Mouse (Mus musculus) lung, postnatal 4 days (tissue): ENCODE data around the gene 1110017D15Rik.

ENCODE experiments used
- DNase-seq, 2 experiments: peaks; one replicate each; pipeline ENCODE4 v3.0.0; 2021

The 1110017D15Rik gene

GRCm38 (mm10) chr4:41517233-41517632, at the start of gene 1110017D15Rik:
Gene 1110017D15Rik, minus strand, starts transcription at chr4:41517333.
- no peak for DNase-seq

- no peak for DNase-seq
Measured at GRCm38 (mm10) chr4:41566123-41566522, 49.0 kb upstream of the 1110017D15Rik start.

- no peak for DNase-seq
Measured at GRCm38 (mm10) chr4:41563297-41563696, 46.2 kb upstream of the 1110017D15Rik start.

- DNase-seq: no peak
Measured at GRCm38 (mm10) chr4:41557092-41557491, 40.0 kb upstream of the 1110017D15Rik start.

GRCm38 (mm10) chr4:41556311-41556953, 39.3 kb upstream of the 1110017D15Rik start:
- no peak for DNase-seq

GRCm38 (mm10) chr4:41554994-41555663, 38.0 kb upstream of the 1110017D15Rik start:
- peak; percentile 86 to 91 for DNase-seq

GRCm38 (mm10) chr4:41553116-41553515, 36.0 kb upstream of the 1110017D15Rik start:
- no peak for DNase-seq

- DNase-seq: peak; percentile 66 to 79
Measured at GRCm38 (mm10) chr4:41552529-41552928, 35.4 kb upstream of the 1110017D15Rik start.

- DNase-seq: no peak
Measured at GRCm38 (mm10) chr4:41547086-41547485, 30.0 kb upstream of the 1110017D15Rik start.

- DNase-seq: peak; percentile 44 to 50
Measured at GRCm38 (mm10) chr4:41545985-41546384, 28.9 kb upstream of the 1110017D15Rik start.

GRCm38 (mm10) chr4:41542136-41542535, 25.0 kb upstream of the 1110017D15Rik start:
- DNase-seq: no peak

GRCm38 (mm10) chr4:41534866-41535265, 17.7 kb upstream of the 1110017D15Rik start:
- DNase-seq: no peak

GRCm38 (mm10) chr4:41532420-41532819, 15.3 kb upstream of the 1110017D15Rik start:
- peak in 1 of 2 experiments; percentile 38 for DNase-seq

- DNase-seq: peak; percentile 46 to 51
Measured at GRCm38 (mm10) chr4:41527996-41528395, 10.9 kb upstream of the 1110017D15Rik start.

GRCm38 (mm10) chr4:41527076-41527475, 9.9 kb upstream of the 1110017D15Rik start:
- DNase-seq: no peak

- no peak for DNase-seq
Measured at GRCm38 (mm10) chr4:41526553-41526952, 9.4 kb upstream of the 1110017D15Rik start.

- no peak for DNase-seq
Measured at GRCm38 (mm10) chr4:41524829-41525228, 7.7 kb upstream of the 1110017D15Rik start.

- DNase-seq: no peak
Measured at GRCm38 (mm10) chr4:41523839-41524238, 6.7 kb upstream of the 1110017D15Rik start.

- DNase-seq: peak in 1 of 2 experiments; percentile 39
Measured at GRCm38 (mm10) chr4:41522788-41523187, 5.7 kb upstream of the 1110017D15Rik start.

GRCm38 (mm10) chr4:41522136-41522535, 5.0 kb upstream of the 1110017D15Rik start:
- DNase-seq: no peak

- no peak for DNase-seq
Measured at GRCm38 (mm10) chr4:41520641-41521040, 3.5 kb upstream of the 1110017D15Rik start.

GRCm38 (mm10) chr4:41519195-41519594, 2.1 kb upstream of the 1110017D15Rik start:
- DNase-seq: no peak

GRCm38 (mm10) chr4:41518349-41518748, 1.2 kb upstream of the 1110017D15Rik start:
- DNase-seq: no peak

- no peak for DNase-seq
Measured at GRCm38 (mm10) chr4:41513714-41514113, 3.4 kb downstream of the 1110017D15Rik start.
